Mouse (Mus musculus) urinary bladder, postnatal 10 days (tissue): ENCODE data around the gene Olfr270.

Experiments
- DNase-seq: peaks from one replicate; pipeline ENCODE4 v3.0.0; 2022; ENCODE audit warnings: low spot score

Olfr270 gene

GRCm38 (mm10) chr4:52964247-52964646 is at the start of gene Olfr270:
Gene Olfr270 (plus strand): TSS chr4:52964547.
- no peak for DNase-seq

GRCm38 (mm10) chr4:52916659-52917310 is 47.6 kb upstream of the Olfr270 start:
- no peak for DNase-seq

- DNase-seq: no peak
These were observed 47.0 kb upstream of the Olfr270 start for GRCm38 (mm10) chr4:52917311-52917688.

- no peak for DNase-seq
These were observed 45.3 kb upstream of the Olfr270 start, which contains the start of gene Olfr272 for GRCm38 (mm10) chr4:52919078-52919477. Gene Olfr272 (minus strand): TSS chr4:52919178.

- DNase-seq: no peak
These were observed 33.9 kb upstream of the Olfr270 start for GRCm38 (mm10) chr4:52930480-52930879.

- DNase-seq: no peak
These were observed 17.7 kb upstream of the Olfr270 start for GRCm38 (mm10) chr4:52946665-52947064.

GRCm38 (mm10) chr4:52949005-52949404 is 15.3 kb upstream of the Olfr270 start:
- no peak for DNase-seq

GRCm38 (mm10) chr4:52958693-52959092 is 5.7 kb upstream of the Olfr270 start:
- no peak for DNase-seq

- no peak for DNase-seq
These were observed 20.9 kb downstream of the Olfr270 start for GRCm38 (mm10) chr4:52985216-52985615.

GRCm38 (mm10) chr4:52986266-52986665 is 21.9 kb downstream of the Olfr270 start:
- DNase-seq: no peak

GRCm38 (mm10) chr4:52989248-52989647 is 24.9 kb downstream of the Olfr270 start, which contains the start of gene Nipsnap3a:
Gene Nipsnap3a (plus strand): TSS chr4:52989272.
- no peak for DNase-seq

GRCm38 (mm10) chr4:52999449-52999848 is 35.1 kb downstream of the Olfr270 start:
- no peak for DNase-seq

GRCm38 (mm10) chr4:53000154-53000553 is 35.8 kb downstream of the Olfr270 start:
- DNase-seq: no peak

- no peak for DNase-seq
These were observed 44.8 kb downstream of the Olfr270 start for GRCm38 (mm10) chr4:53009183-53009582.

GRCm38 (mm10) chr4:53009871-53010270 is 45.5 kb downstream of the Olfr270 start:
- DNase-seq: no peak

- peak; percentile 92 for DNase-seq
These were observed 47.5 kb downstream of the Olfr270 start, which contains the start of gene Nipsnap3b for GRCm38 (mm10) chr4:53011732-53012361. Gene Nipsnap3b (plus strand): TSS chr4:53011880.

GRCm38 (mm10) chr4:53014421-53014820 is 50.1 kb downstream of the Olfr270 start:
- DNase-seq: no peak

GRCm38 (mm10) chr4:53015024-53015423 is 50.7 kb downstream of the Olfr270 start:
- DNase-seq: no peak

GRCm38 (mm10) chr4:53018392-53018791 is 54.0 kb downstream of the Olfr270 start:
- DNase-seq: no peak
